Mouse (Mus musculus) forebrain, embryonic 16.5 days (tissue): ENCODE data around the gene Nos2. TPM values are rescaled to one million over a fixed set of nuclear protein-coding genes. Genes with fewer than 3 reads are reported as not detected.
"Not testable (repeated sequence)": the region's sequence is repeated elsewhere in the genome, so short reads cannot be mapped to it uniquely, and the experiment has no call there.

Experiments used
- ATAC-seq: fragments of 200-750 bp; cut with Nextera tagmentation; 2 replicates; pipeline ENCODE4 v1.8.0; 2017; ENCODE audit warnings: mild to moderate bottlenecking, moderate library complexity
- H3K27ac ChIP-seq: fragments of 300-500 bp; sonication (generic); 2 replicates; pipeline ENCODE4 v1.5.1; 2014; ENCODE audit warnings: low read length, control low read depth
- H3K27me3 ChIP-seq: fragments of 300-500 bp; sonication (generic); replicated peaks from 2 replicates; pipeline ENCODE4 v1.6.1; 2014; ENCODE audit warnings: low read length; ENCODE audit not compliant: control insufficient read depth, insufficient read depth
- H3K36me3 ChIP-seq: fragments of 300-500 bp; sonication (generic); 2 replicates; pipeline ENCODE4 v1.6.1; 2014; ENCODE audit not compliant: control insufficient read depth, insufficient read depth
- H3K4me1 ChIP-seq: fragments of 300-500 bp; sonication (generic); replicated peaks from 2 replicates; pipeline ENCODE4 v1.6.1; 2014; ENCODE audit warnings: low read length; ENCODE audit not compliant: control insufficient read depth, insufficient read depth
- H3K4me2 ChIP-seq: fragments of 300-500 bp; sonication (generic); 2 replicates; pipeline ENCODE4 v1.6.1; 2014; ENCODE audit warnings: mild to moderate bottlenecking, low read length, control low read depth
- H3K4me3 ChIP-seq: fragments of 300-500 bp; sonication (generic); replicated peaks from 2 replicates; pipeline ENCODE4 v1.5.1; 2014; ENCODE audit warnings: mild to moderate bottlenecking, low read length, control low read depth
- H3K9ac ChIP-seq: fragments of 300-500 bp; sonication (generic); replicated peaks from 2 replicates; pipeline ENCODE4 v1.6.1; 2014; ENCODE audit warnings: low read depth, low read length, control low read depth
- H3K9me3 ChIP-seq: fragments of 300-500 bp; sonication (generic); 2 replicates; pipeline ENCODE4 v1.6.1; 2016; ENCODE audit warnings: low read length; ENCODE audit not compliant: control insufficient read depth
- WGBS: fragments of 180-500 bp; shearing (Covaris S2); extraction: QIAGEN DNeasy Blood & Tissue Kit; methylation state at CpG from one replicate; pipeline ENCODE4 v1.1.7; 2014; 5-methylcytosine and 5-hydroxymethylcytosine counted together
- polyA plus RNA-seq: library from polyadenylated mRNA; unstranded; fragments of >200 nt; fragmentation: Nextera tagmentation; extraction: Ambion mirVana; gene quantifications from 2 replicates; pipeline ENCODE4 v1.2.1, GENCODE M21; 2015

Gene Nos2
- polyA plus RNA-seq, 1 experiment from 2014 or later = 1.4 TPM

DNA sequence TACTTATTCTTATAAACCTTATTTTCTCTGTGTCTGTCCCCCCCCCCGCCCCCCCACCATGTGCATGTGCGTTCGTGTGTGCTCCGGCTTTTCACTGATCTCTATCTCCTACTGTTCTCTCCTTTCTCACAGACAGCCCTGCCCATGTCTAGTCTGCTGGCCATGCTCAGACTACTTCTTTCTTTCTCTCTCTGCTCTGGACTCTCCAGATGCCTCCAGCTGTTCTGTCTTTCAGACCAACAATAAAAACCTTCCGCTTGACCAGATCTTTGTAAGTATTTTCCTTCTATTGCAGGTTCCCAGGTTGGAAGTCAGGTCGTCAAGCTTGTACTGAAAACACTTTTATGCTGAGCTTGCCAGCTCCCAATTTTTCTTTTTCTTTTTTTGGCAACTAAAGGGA, 78.5 kb downstream of the Nos2 start:
- 24% methylated on average over 6 of the region's 6 CpGs for WGBS
- Histone ChIP-seq H3K27me3 (no peaks in the 10 kb centered on the region), H3K9me3 (no peaks in the 10 kb centered on the region), H3K4me3 (no peak overlapping the region), H3K27ac (no peak overlapping the region), H3K4me2 (no peak overlapping the region), H3K4me1 (no peaks in the 10 kb centered on the region), H3K36me3 (no peaks in the 10 kb centered on the region), H3K9ac (no peak overlapping the region)
- no peak for ATAC-seq

DNA sequence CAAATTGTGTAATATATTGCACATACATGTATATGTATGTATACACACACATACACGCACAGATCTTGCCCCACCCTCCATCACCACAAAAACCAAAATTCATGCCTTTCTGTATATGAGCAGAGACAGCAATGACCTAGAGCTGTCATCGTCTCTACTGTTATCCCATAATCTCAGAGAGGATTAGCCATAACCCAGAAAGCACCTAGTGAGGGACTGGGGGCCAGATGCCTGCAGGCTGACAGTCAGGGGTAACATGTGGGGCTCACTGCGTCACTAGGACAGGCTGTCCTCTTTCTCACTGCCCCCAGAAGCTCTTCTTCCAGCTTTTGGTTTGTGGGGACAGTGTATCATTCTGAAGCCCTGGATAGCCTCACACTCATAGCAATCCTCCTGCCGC, 81.3 kb downstream of the Nos2 start:
- no peak overlapping the region for H3K4me2 ChIP-seq
- H3K4me1 ChIP-seq = no peaks in the 10 kb centered on the region
- H3K36me3 ChIP-seq = no peaks in the 10 kb centered on the region
- 88% methylated on average over 4 of the region's 4 CpGs for WGBS
- no peak for ATAC-seq
- no peaks in the 10 kb centered on the region for H3K9me3 ChIP-seq
- no peak overlapping the region for H3K9ac ChIP-seq
- H3K4me3 ChIP-seq = no peak overlapping the region
- H3K27me3 ChIP-seq = no peaks in the 10 kb centered on the region
- no peak overlapping the region for H3K27ac ChIP-seq

DNA sequence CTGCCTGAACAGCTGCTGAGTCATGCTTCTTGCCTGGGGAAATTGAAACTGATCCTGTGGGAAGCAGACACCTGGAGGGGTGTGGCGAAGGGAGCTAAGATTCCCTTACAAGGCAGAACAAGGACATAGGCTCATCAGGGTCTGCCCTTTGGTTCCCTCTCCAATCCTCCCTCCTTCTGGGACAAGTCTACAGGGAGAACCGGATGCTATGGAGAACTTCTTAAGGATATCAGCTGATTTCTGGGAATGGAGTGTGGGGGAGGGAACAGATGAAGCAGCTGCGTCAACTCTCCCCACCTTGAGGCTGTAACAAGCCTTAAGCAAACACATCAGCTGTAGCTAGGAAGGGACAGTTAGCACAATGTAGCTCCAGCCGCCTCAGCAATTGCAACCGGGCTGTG, 82.0 kb downstream of the Nos2 start:
- Histone ChIP-seq H3K4me2 (no peak overlapping the region), H3K9me3 (no peaks in the 10 kb centered on the region), H3K27me3 (no peaks in the 10 kb centered on the region), H3K36me3 (no peaks in the 10 kb centered on the region), H3K4me1 (no peaks in the 10 kb centered on the region), H3K27ac (no peak overlapping the region), H3K9ac (no peak overlapping the region), H3K4me3 (no peak overlapping the region)
- 83% methylated on average over 5 of the region's 5 CpGs for WGBS
- no peak for ATAC-seq

DNA sequence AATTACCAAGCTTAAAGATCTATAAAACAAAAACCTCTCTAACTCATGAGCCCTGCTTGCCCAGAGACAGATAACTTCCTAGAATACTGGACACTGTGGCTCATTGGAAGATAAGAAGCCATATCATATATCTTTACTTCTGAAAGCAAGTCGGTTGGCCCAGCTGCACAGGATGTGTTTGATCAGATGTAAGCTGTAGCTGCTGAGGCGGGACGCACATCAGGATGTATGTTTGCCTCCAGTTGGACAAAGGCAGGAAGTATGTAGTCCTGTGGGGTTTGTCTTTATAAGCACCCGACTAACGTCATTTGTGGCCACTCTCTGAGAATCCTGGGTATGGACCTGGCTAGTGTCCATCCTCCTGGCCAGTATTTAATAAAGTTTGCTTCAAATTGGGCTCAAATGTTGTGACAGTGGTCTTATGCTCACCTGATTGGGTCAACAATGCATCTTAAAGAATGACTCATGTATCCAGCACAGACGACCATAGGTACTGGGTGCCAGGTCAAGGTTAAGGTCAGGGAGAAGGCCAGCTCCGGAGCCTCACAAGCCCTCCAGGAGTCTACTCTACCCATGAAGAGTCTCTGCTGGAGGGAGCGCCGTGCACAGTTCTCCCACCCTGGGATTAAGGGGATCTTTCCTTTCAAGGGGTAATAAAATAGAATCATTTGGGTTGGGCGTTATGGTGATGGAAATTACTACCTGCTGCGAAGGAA, 82.6 kb downstream of the Nos2 start:
- Histone ChIP-seq H3K4me1 (no peaks in the 10 kb centered on the region), H3K4me3 (no peak overlapping the region), H3K27ac (no peak overlapping the region), H3K36me3 (no peaks in the 10 kb centered on the region), H3K27me3 (no peaks in the 10 kb centered on the region), H3K9me3 (no peaks in the 10 kb centered on the region), H3K4me2 (no peak overlapping the region), H3K9ac (no peak overlapping the region)
- no peak for ATAC-seq
- 88% methylated on average over 11 of the region's 11 CpGs for WGBS

DNA sequence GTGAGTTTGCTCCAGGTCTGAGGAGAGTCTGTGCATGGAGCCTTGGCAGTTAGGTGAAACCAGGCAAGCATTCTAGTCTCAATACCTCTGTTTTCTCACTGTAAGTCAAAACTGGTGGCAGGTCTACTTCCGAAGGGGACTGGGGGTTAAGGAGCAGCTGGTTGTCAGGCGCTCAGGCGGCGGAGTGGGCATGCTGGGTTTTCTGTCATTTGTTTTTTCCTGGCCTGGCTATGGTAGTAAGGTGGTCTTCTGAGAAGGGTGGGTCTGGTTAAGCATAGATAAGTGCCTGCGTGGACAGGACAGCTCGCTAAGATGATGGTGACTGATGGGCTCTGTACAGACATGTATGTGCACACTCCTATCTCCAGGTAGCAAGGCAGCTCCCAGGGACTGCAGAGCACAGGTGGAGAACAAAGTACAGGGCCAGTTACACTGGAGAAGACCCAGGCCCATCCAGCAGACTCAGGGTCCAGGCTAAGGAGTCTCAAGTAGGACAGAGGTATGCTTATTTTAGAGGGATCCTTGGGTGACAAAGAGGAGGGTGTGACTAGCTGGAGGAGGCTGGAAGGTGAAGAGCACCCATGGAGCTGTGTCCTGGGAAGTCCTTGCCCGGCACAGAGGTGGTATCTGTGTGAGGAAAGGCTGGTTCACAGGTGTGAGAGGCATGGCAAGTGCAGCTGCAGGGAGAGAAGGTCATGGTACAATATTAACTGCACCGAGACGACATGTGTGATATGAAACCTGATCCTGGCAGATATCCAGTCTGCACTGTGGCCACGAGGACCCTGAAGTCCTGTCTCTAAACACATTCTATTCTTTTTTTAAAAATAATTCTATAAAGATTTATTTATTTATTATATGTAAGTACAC, 83.4 kb downstream of the Nos2 start:
- Histone ChIP-seq H3K9me3 (no peaks in the 10 kb centered on the region), H3K4me1 (no peaks in the 10 kb centered on the region), H3K4me2 (no peak overlapping the region), H3K4me3 (no peak overlapping the region), H3K9ac (no peak overlapping the region), H3K27me3 (no peaks in the 10 kb centered on the region), H3K36me3 (no peaks in the 10 kb centered on the region), H3K27ac (no peak overlapping the region)
- no peak for ATAC-seq
- 88% methylated on average over 10 of the region's 10 CpGs for WGBS

DNA sequence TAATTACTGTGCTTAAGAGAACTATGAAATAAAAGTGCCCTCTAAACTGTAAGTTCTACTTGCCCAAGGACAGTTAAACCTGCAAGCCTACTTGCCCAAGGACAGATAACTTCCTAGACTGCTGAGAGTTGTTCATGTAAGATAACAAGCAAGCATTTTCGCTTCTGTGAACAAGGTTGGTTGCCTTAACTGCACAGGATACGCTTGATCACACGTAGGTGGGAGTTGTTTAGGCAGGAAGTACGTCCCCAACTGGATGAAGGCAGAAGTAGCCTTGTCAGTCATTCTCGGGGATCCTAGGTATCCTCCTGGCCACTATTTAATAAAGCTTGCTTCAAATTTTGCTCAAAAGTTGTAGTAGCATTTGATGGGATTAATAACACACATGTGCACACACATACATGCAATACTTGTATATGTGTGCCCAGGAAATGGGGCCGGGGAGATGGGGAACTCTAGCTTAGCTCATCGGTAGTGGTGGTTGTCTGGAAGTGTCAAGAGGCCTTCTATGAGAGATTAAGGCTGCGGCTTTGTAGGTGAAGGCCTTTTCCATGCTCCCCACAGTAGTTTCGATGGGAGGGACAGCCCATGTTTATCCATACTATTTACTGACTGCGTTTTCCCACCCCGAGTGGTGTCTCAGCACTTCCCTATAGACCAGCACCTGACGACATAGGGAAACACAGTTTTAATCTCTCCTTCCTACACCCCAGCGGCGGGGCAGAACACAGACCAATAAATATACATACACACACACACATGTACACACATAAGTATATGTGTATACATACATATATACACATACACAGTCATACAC, 85.2 kb downstream of the Nos2 start:
- no peak overlapping the region for H3K4me3 ChIP-seq
- H3K27ac ChIP-seq = no peak overlapping the region
- H3K36me3 ChIP-seq = no peaks in the 10 kb centered on the region
- H3K9ac ChIP-seq = no peak overlapping the region
- H3K4me2 ChIP-seq = no peak overlapping the region
- H3K27me3 ChIP-seq = no peaks in the 10 kb centered on the region
- WGBS = 87% methylated on average over 14 of the region's 14 CpGs
- no peaks in the 10 kb centered on the region for H3K9me3 ChIP-seq
- no peaks in the 10 kb centered on the region for H3K4me1 ChIP-seq
- no peak for ATAC-seq

DNA sequence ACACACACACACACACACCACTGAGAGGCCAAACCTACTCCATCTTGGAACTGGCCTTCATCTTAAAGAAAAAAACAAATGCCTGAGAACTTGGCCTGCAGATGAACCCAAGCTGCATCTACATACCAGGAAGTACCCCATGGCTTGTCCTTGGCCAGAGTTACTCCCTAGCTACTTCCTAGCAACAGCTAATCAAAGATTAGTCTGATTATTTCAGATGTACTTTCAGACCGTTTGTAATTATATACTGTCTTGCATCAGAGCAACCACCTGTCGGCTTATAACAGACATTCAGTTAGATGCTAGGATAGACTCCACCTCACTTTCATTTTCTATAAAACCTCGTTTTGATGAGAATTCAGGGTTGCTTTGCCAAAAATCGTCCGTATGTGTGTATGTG, 85.8 kb downstream of the Nos2 start:
- no peak overlapping the region for H3K4me2 ChIP-seq
- H3K9me3 ChIP-seq = no peaks in the 10 kb centered on the region
- no peaks in the 10 kb centered on the region for H3K4me1 ChIP-seq
- ATAC-seq = no peak
- no peaks in the 10 kb centered on the region for H3K27me3 ChIP-seq
- 60% methylated on average over 5 of the region's 5 CpGs for WGBS
- no peak overlapping the region for H3K4me3 ChIP-seq
- no peak overlapping the region for H3K9ac ChIP-seq
- H3K27ac ChIP-seq = no peak overlapping the region
- H3K36me3 ChIP-seq = no peaks in the 10 kb centered on the region

DNA sequence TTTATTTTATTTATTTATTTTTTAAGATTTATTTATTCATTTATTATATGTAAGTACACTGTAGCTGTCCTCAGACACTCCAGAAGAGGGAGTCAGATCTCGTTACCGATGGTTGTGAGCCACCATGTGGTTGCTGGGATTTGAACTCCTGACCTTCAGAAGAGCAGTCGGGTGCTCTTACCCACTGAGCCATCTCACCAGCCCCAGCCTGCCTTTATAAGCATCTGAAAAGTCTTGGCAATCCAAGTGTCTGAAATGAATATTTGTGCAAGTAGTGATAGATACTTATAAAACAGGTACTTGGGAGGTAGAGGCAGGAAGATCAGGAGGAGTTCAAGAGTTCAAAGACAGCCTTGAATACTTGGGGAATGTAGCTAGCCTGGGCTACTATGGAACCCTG, 86.8 kb downstream of the Nos2 start:
- not testable (repeated sequence) for H3K36me3 ChIP-seq, H3K9me3 ChIP-seq, ATAC-seq, H3K4me3 ChIP-seq, H3K27ac ChIP-seq, H3K9ac ChIP-seq, H3K4me2 ChIP-seq, H3K27me3 ChIP-seq, H3K4me1 ChIP-seq
- WGBS = 88% methylated on average over 3 of the region's 3 CpGs
